Mouse (Mus musculus): ENCODE results near the gene Wnk4.

GRCm38 (mm10) chr11:101311083-101311482 is 50.7 kb downstream of the Wnk4 start:
- TF ChIP-seq CTCF (conservative IDR thresholded peaks at IDR 0.05; ENCODE audit: low read length): no peak
- no peak for TF ChIP-seq POU5F1 (IDR thresholded peaks at IDR 0.05; ENCODE audit: borderline replicate concordance, low read length)
- TF ChIP-seq NANOG (IDR thresholded peaks at IDR 0.05; ENCODE audit: borderline replicate concordance, low read length): no peak

Data from E14TG2a.4 (cell line).